ENCODE assay signal across 26 mouse cellular contexts in genomic region chr11:65364910-65365309, GRCm38 (mm10).
DNase-seq lines count a peak whose midpoint lies in the region; ATAC-seq and TF ChIP-seq lines count a peak whose summit lies in the region.
"Had no signal": no experiment of that assay in that cellular context is flagged by ENCODE, and none has a peak within 500 bp of the region (broad histone marks: within the 10 kb centered on the region; RNA-seq: fewer than 3 reads in every experiment).

No protein-coding gene starts in this region.

- H3K27ac ChIP-seq in heart, adult 2 months, result peak overlapping the region; percentile 84
- H3K27ac ChIP-seq in heart, embryonic 12.5 days (ENCODE audit: poor library complexity, severe bottlenecking), result peak overlapping the region; percentile 45; the same call in 1 of the 2 replicates
- H3K27ac ChIP-seq in heart, embryonic 15.5 days, result peak overlapping the region; percentile 95
- H3K27ac ChIP-seq: forebrain, embryonic 12.5 days; forebrain, embryonic 15.5 days; hindbrain, embryonic 10.5 days; hindbrain, embryonic 13.5 days; intestine, embryonic 15.5 days; kidney, embryonic 15.5 days had no signal

- H3K9ac ChIP-seq in heart, adult 2 months (ENCODE audit: low read depth, low read length), result no peak overlapping the region
- H3K9ac ChIP-seq in heart, embryonic 12.5 days, result no peak overlapping the region
- 0 out of 2 replicates have a peak overlapping the region, but pooled peaks have one; percentile 12 for H3K9ac ChIP-seq in heart, embryonic 15.5 days
- H3K9ac ChIP-seq: forebrain, embryonic 12.5 days; forebrain, embryonic 15.5 days; hindbrain, embryonic 13.5 days; intestine, embryonic 15.5 days; kidney, embryonic 15.5 days had no signal

- WGBS in heart, adult 2 months, result 76% methylated on average over 3 of the region's 3 CpGs
- WGBS in heart, embryonic 12.5 days, result 71% methylated on average over 3 of the region's 3 CpGs
- 67% methylated on average over 3 of the region's 3 CpGs for WGBS in heart, embryonic 15.5 days

- intact Hi-C loops in heart, adult 2 months (cut with DNase I), result loop anchor here (5.0 kb wide), 1 partner anchor 58 kb away; no protein-coding TSS in a partner anchor
- intact Hi-C loops in heart, postnatal 25 days (cut with DNase I), result loop anchor here (5.0 to 10.0 kb wide), 3 partner anchors 63 to 310 kb away; no protein-coding TSS in a partner anchor
- intact Hi-C loops in heart, postnatal 10 days (cut with DNase I), result loop anchor here (5.0 to 10.0 kb wide), 3 partner anchors 63 to 270 kb away; no protein-coding TSS in a partner anchor

- H3K36me3 ChIP-seq in heart, adult 2 months (ENCODE audit: control insufficient read depth, insufficient read depth, low read length), result no peaks in the 10 kb centered on the region
- H3K36me3 ChIP-seq in heart, embryonic 12.5 days, result no peaks in the 10 kb centered on the region
- no peaks in the 10 kb centered on the region for H3K36me3 ChIP-seq in heart, embryonic 15.5 days
- H3K36me3 ChIP-seq: forebrain, embryonic 12.5 days; forebrain, embryonic 15.5 days; G1E; hindbrain, embryonic 10.5 days; hindbrain, embryonic 13.5 days; intestine, embryonic 15.5 days; kidney, embryonic 15.5 days had no signal

- no peaks in the 10 kb centered on the region for H3K9me3 ChIP-seq in heart, embryonic 12.5 days (replicated peaks)
- no peaks in the 10 kb centered on the region for H3K9me3 ChIP-seq in heart, embryonic 15.5 days (replicated peaks)
- H3K9me3 ChIP-seq: forebrain, embryonic 12.5 days; forebrain, embryonic 15.5 days; G1E; hindbrain, embryonic 10.5 days; hindbrain, embryonic 13.5 days; intestine, embryonic 15.5 days; kidney, embryonic 15.5 days had no signal

- H3K4me3 ChIP-seq in heart, adult 2 months, result no peak overlapping the region
- H3K4me3 ChIP-seq in heart, embryonic 12.5 days, result no peak overlapping the region
- no peak overlapping the region for H3K4me3 ChIP-seq in heart, embryonic 15.5 days
- H3K4me3 ChIP-seq: erythroblast, embryonic 14.5 days; forebrain, embryonic 12.5 days; forebrain, embryonic 15.5 days; hindbrain, embryonic 10.5 days; hindbrain, embryonic 13.5 days; intestine, embryonic 15.5 days; kidney, embryonic 15.5 days had no signal

- TF ChIP-seq POLR2A in heart, adult 2 months (IDR thresholded peaks at IDR 0.05; ENCODE audit: insufficient read depth, low read depth, low read length), result no peak

- H3K4me2 ChIP-seq in heart, embryonic 12.5 days, result peak overlapping the region; percentile 28
- peak overlapping the region; percentile 45 for H3K4me2 ChIP-seq in heart, embryonic 15.5 days
- H3K4me2 ChIP-seq: forebrain, embryonic 12.5 days; forebrain, embryonic 15.5 days; hindbrain, embryonic 13.5 days; intestine, embryonic 15.5 days; kidney, embryonic 15.5 days had no signal

- DNase-seq in heart, adult 2 months, result no peak
- DNase-seq in heart, postnatal 25 days (ENCODE audit: low spot score), result no peak
- no peak for DNase-seq in heart, postnatal 10 days
- DNase-seq in heart, postnatal 4 days, result no peak
- DNase-seq: adrenal gland, postnatal 10 days; adrenal gland, postnatal 36 days; B cell, adult 2 months; cerebellum, adult 18-20 months; cerebellum, adult 9-10 months; gastrocnemius, postnatal 25 days; kidney, adult 11 months; kidney, adult 8-10 months had no signal

- H3K79me2 ChIP-seq in heart, adult 2 months (replicated peaks; ENCODE audit: control insufficient read depth, insufficient read depth, low read length), result no peaks in the 10 kb centered on the region

- H3K4me1 ChIP-seq in heart, adult 2 months (ENCODE audit: control insufficient read depth, insufficient read depth, low read length), result peaks cover 7% of the 10 kb centered on the region
- H3K4me1 ChIP-seq in heart, embryonic 12.5 days (replicated peaks), result peaks cover 49% of the 10 kb centered on the region
- H3K4me1 ChIP-seq in heart, embryonic 15.5 days (replicated peaks), result peaks cover 40% of the 10 kb centered on the region
- H3K4me1 ChIP-seq: forebrain, embryonic 15.5 days; hindbrain, embryonic 13.5 days; intestine, embryonic 15.5 days had no signal

- TF ChIP-seq CTCF in heart, adult 2 months (IDR thresholded peaks at IDR 0.05), result no peak

- ATAC-seq in heart, embryonic 12.5 days (ENCODE audit: insufficient number of reproducible peaks, low FRiP score), result no peak
- ATAC-seq in heart, embryonic 15.5 days (replicated peaks; ENCODE audit: insufficient number of reproducible peaks, insufficient read depth, low FRiP score, low read depth), result no peak
- no peak for ATAC-seq in erythroblast, adult 5-6 weeks (replicated peaks; ENCODE audit: low FRiP score, poor library complexity, severe bottlenecking)
- ATAC-seq: forebrain, embryonic 15.5 days; hindbrain, embryonic 16.5 days; intestine, embryonic 15.5 days had no signal

- no peak for TF ChIP-seq EP300 in heart, adult 2 months (IDR thresholded peaks at IDR 0.05; ENCODE audit: insufficient read depth, low read depth, low read length)

- H3K27me3 ChIP-seq in heart, adult 2 months (ENCODE audit: control insufficient read depth, insufficient read depth, low read length), result no peaks in the 10 kb centered on the region
- H3K27me3 ChIP-seq in heart, embryonic 12.5 days (replicated peaks), result no peaks in the 10 kb centered on the region
- H3K27me3 ChIP-seq in heart, embryonic 15.5 days, result no peaks in the 10 kb centered on the region
- H3K27me3 ChIP-seq: CH12.LX; forebrain, embryonic 12.5 days; forebrain, embryonic 15.5 days; hindbrain, embryonic 13.5 days; intestine, embryonic 15.5 days; kidney, embryonic 15.5 days; Patski had no signal

Comparison
In these comparisons a context has a peak if more than half of its experiments do, and no peak if none do; other contexts are left out.
1. H3K27ac ChIP-seq: peak in every context shown above with its lines; median percentile 95 in heart, embryonic 15.5 days; 84 in heart, adult 2 months; 45 in heart, embryonic 12.5 days.